Mouse (Mus musculus): ENCODE data around the gene Il17rc.

Il17rc gene

DNA sequence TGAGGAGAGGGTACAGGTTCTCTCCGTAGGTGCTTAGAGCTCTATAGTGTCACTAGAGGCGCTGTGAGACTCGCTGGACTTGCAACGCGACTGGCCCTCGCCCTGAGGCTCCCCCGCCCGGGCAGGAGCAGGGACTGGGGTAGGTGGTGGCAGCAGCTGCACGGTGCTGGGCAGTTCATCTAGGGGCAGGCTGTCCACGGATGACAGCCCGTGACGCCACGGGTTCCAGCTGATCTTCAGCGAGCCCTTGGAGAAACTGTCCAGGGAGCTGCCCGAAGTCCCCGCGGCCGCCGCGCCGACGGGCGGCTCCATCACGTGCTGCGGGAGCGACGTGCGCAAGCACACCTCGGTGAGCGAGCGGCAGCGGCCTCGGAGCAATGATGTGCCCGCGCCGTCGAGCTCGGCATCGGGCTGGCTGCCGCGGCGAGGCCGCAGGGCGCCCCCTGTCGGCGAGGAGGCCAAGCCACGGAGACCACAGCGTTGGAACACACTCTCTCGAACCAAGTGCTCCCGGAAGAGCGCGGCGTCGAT, 23.1 kb downstream of the Il17rc start:
- in situ Hi-C loops (cut with MboI, MseI), result no loop called here

- in situ Hi-C loops (cut with MboI, MseI), result no loop called here
These were observed 23.9 kb downstream of the Il17rc start for GRCm38 (mm10) chr6:113495071-113495675.

- in situ Hi-C loops (cut with MboI, MseI), result no loop called here
These were observed 28.1 kb downstream of the Il17rc start for GRCm38 (mm10) chr6:113499346-113499745.

DNA sequence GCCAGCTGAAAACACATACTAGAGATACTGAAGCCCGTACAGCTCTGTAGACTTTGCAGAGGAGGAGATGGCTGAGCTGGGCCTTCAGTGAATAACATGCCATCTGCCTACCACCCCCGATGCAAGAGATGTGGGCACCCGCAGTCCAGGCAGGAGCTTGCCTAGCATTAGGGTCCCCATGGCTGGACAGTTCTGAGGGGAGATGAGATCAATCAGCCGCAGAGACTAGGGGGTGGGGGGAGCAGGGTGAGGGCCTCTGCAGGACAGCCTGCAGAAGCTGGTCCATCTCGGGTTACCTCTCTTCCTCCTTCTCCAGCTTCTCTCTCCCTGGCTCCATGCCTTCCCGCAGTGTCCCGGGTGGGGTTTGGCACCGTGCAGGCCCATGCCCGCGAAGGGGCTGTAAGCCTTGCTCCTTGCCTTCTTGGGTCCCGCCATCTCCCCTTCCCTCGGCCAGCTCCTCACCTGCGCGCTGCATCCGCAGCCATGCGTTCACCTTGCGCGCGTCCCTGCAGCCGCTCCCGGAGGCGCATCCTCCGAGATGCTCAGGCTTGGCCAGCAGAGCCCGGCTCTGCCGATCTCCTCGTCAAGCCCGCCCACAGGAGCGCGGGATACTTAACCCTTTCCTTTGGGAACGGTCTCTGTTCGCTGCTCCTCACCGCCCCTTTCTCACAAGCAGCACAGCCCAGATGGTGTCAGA, 30.3 kb downstream of the Il17rc start, which contains the start of gene Prrt3:
TSS of gene Prrt3 (minus strand) at position 544 of the 697 bp plus-strand sequence.
- in situ Hi-C loops (cut with MboI, MseI), result no loop called here

DNA sequence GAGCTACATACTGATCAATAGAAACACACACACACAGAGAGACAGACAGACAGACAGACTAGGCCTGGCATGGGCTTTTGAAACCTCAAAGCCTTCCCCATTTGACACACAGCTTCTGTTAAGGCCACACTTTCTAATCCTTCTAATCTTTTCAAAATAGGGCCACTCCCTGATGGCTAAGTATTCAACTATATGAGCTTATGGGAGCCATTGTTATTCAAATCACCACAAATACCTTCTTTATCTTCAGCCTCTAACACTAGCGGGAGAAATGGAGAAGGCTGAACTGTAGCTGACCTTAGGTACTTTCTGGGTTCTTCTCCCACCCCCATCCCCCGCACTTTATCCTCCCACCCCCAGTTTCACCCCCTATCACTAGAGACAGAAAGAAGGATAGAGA, 31.6 kb downstream of the Il17rc start:
- in situ Hi-C loops (cut with MboI, MseI), result no loop called here

DNA sequence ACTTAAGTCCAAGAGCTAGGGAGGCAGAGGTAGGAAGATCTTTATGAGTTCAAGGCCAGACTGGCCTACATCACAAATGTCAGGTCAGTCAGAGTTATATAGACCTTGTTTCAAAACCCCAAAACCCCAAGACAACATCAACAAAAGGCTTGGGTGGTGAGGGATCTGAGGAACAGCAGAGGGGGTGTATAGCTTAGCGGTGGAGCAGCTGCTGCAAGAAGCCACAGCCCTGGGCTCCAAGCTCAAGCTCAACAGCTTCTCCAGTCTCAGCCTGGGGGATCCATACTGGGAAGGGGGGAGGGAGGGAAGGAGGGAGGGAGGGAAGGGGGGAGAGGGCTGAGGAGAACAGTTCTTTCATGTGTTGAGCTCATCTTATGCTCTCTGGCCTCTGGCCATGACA, 34.5 kb downstream of the Il17rc start:
- in situ Hi-C loops (cut with MboI, MseI), result no loop called here

DNA sequence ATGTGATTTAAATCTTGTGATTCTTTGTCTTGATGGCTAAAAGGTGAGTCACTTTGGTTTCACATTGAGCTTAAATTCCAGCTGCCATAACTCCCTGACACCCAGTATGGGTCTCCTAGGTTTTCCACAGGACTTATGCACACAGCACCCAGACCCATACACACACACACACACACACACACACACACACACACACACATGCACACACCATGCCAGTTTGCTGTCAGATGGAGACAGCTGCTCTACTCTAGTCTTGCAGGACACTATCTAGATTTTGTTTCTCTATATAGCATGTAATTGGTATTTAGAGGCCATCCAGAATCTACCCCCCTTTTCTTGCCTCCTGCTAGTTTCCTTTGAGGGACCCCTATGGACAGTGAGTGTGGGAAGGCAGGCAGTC, 35.9 kb downstream of the Il17rc start:
- in situ Hi-C loops (cut with MboI, MseI), result no loop called here

DNA sequence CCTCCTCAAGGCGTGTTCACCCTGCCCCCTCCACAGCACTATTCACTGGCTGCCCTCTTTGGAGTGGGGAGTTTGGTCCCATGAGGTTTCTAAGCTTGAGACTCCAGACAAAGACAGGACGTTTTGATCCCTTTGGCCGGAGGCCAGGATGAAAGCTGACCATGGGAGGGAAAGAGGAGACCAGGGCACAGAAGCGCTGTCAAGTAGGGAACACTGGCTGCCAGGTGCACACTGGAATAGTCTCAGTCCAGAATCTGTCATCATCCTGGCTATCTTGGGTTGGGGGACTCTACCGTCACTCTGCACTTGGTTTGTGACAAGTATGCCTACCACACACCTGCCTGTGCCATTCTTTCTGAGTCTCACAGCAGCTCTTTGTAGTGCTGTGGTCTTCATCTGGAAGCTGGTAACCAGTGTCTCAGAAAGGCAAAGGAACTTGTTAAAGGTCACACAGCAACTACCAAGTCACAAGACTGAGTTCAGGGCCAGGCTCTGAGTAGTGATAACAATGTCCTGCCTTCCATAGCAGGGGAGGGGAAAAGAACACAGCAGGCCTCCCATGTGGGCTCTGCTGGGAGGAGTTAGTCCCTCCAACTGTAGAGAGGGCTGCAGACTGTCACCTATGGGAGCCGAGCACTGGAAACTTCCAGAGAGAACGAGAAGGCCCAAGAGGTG, 37.2 kb downstream of the Il17rc start:
- in situ Hi-C loops (cut with MboI, MseI), result no loop called here

- in situ Hi-C loops (cut with MboI, MseI), result no loop called here
These were observed 37.7 kb downstream of the Il17rc start for GRCm38 (mm10) chr6:113508947-113509280.

DNA sequence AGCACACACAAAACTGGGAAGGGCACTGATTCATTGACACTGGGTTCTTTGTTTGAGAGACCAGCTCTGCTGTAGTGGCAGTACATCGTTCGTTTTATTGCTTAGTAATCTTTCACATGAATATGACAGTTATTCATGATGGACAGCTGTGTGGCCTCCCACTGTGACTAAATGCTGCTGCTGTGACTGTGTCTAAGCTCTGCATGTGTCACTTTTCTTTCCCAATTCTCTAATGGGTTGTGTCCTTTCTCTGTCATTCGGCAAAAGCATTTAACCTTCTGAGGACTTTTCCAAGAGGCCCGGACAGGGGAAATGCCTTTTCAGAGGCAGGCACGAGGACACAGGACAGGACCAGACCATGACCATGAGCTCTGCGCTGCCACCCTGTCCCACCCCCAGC, 42.7 kb downstream of the Il17rc start:
- in situ Hi-C loops (cut with MboI, MseI), result no loop called here

DNA sequence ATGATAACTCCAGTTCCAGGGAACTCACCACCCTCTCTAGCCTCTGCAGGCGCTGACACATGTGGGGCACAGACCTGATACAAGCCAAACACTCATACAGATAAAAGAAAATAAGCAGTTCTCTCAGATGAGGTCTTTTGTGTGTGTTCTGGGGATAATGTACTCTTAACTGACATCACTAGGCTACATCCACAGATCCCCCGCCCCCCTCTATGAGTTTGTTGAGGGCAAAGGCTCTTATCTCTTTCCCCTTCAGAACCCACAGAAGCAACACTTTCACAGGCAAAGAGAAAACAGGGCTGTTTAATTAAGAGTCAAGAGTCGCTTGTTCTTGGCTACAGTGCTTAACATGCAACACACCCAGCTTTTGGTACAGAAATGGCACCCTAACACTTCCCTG, 43.4 kb downstream of the Il17rc start:
- in situ Hi-C loops (cut with MboI, MseI), result no loop called here

- in situ Hi-C loops (cut with MboI, MseI), result no loop called here
These were observed 46.3 kb downstream of the Il17rc start for GRCm38 (mm10) chr6:113517434-113518080.

DNA sequence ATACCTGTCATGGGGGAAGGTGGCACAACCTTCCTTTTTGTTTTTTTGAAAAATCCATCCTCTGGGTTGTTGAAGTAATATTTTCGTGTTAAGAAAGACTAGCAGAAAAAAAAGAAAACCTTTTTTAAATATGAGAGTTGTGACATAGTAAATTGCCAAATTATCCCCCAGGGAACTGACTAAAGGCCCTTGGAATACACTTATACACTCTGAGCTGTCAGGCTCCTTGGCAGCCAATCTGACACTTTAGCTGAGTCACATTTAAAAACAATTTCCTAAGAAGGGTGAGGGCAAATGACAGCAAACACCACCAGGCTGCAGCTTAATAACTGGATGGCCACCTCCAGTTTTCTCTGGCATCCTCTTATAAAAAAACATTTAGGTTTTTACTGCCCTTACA, 51.1 kb downstream of the Il17rc start:
- in situ Hi-C loops (cut with MboI, MseI), result no loop called here

DNA sequence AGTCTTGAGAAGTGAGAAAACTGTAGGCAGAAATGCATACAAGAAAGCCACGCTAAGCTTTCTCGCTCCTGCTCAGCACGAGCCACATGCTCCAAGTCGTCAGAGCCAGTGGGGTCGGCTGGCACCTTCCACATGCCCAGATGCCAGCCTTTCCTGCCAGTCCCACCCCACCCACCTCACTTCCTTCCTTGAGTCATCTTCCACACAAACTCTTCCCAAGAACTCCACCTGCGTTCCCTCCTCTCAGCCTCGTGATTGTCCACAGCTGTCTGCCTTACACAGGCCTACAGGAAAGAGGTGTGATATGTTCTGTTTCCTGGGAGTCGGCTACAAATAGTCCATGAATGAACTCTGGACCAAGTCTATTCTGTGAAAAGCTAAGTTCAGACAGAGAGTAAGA, 52.2 kb downstream of the Il17rc start:
- in situ Hi-C loops (cut with MboI, MseI), result no loop called here

DNA sequence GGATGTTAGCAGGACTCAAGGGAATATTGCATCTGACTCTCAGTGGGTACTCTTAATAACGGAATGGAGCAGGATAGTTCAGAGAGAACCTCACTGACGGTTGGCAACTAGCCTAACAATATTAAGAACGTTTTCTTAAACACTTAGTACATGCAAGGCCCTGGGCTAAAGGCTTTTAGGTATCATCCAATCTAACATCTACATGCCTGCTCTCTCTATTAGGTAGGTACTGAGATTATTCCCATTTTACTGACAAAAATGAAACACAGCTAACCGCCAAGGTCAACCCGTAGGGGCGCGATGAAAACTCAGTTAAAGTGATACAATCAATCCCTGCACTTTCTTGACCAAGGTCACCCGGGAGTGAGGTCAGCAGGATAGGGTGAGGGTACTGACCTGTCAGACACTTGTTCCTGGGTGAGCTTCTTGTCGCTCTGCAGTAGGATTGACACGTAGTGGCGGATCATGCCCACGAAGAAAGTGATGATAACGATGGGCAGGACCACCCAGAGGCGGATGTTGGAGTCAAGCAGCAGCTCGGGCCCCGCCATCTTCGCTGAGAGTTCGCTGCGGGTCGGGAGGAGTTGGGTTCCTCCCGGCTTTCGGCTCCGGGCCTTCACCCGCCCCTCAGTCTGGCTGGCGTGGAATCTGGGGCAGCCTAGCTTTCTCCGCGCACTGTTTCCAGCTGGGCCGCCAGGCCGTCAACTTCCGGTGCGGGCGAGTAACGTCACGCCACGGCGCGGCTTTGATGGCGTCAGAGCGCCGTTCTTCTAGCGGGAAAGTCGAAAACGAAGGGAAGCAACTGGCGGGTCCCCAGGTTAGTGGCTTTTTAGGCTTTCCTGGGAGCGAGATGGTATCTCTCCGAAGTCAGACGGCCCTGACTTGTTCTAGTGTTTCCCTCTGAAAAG, 60.0 kb downstream of the Il17rc start, which contains the start of the genes Emc3 and Fancd2:
TSS of gene Emc3 (minus strand) at position 721 of the 908 bp plus-strand sequence.
TSS of gene Fancd2 (plus strand) at position 751 of the 908 bp plus-strand sequence.
- in situ Hi-C loops (cut with MboI, MseI), result no loop called here

DNA sequence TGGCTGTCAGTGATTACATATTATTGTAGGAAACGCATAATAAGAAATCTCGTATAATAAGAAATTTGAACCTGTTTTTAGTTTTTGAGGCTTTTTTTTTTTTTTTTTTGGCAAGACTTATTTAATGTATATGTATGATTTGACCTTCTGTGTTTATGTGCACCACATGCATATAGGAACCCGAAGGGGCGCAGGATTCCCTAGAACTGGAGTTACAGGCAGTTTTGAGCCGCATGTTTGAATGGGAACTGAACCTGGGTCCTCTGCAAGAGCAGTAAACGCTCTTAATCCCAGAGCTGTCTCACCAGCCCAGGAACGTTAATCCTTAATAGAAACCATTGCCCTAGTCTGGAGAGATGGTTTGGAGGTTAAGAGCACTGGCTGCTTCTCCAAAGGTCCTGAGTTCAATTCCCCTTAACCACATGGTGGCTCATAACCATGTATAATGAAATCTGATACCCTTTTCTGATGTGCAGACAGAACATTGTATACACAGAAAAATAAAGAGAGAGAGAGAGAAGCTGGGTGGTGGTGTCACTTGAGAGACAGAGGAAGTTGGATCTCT, 60.7 kb downstream of the Il17rc start:
- in situ Hi-C loops (cut with MboI, MseI), result no loop called here

Data from T-helper 17 cell (primary cell).